ENCODE assay signal across 9 mouse cellular contexts in genomic region chr2:119799961-119800550, GRCm38 (mm10). TPM values are rescaled to one million over a fixed set of nuclear protein-coding genes. Genes with fewer than 3 reads are reported as not detected.
DNase-seq lines count a peak whose midpoint lies in the region; ATAC-seq and TF ChIP-seq lines count a peak whose summit lies in the region.
"Had no signal": no experiment of that assay in that cellular context is flagged by ENCODE, and none has a peak within 500 bp of the region (broad histone marks: within the 10 kb centered on the region; RNA-seq: fewer than 3 reads in every experiment).

No protein-coding gene starts in this region.

- WGBS in hindbrain, embryonic 11.5 days, result 1% methylated on average over 23 of the region's 27 CpGs
- WGBS in lung, embryonic 15.5 days, result 1% methylated on average over 20 of the region's 27 CpGs
- under 1% methylated on average over 25 of the region's 27 CpGs for WGBS in stomach, postnatal 0 days

- no peak for TF ChIP-seq EP300 in stomach, postnatal 0 days (optimal IDR thresholded peaks at IDR 0.05)

- TF ChIP-seq POLR2A in testis, adult 2 months (IDR thresholded peaks at IDR 0.05; ENCODE audit: control insufficient read depth, low read depth, low read length), result 0 out of 2 replicates have a peak, but pooled peaks have one; percentile 20

- ATAC-seq in hindbrain, embryonic 11.5 days (ENCODE audit: low FRiP score), result peak; percentile 22; the same call in 1 of the 2 replicates
- peak; percentile 44; the same call in 1 of the 2 replicates for ATAC-seq in lung, embryonic 15.5 days (ENCODE audit: borderline replicate concordance, extremely low read depth, low FRiP score, low TSS enrichment)
- ATAC-seq in stomach, postnatal 0 days (ENCODE audit: low FRiP score, low TSS enrichment), result peak; percentile 21

- H3K36me3 ChIP-seq in testis, adult 2 months (ENCODE audit: control insufficient read depth, insufficient read depth, low read length), result no peaks in the 10 kb centered on the region
- H3K36me3 ChIP-seq in hindbrain, embryonic 11.5 days (ENCODE audit: control insufficient read depth, insufficient read depth, low read length), result no peaks in the 10 kb centered on the region
- H3K36me3 ChIP-seq in lung, embryonic 15.5 days, result peaks cover 7% of the 10 kb centered on the region; the same call in 1 of the 2 replicates
- H3K36me3 ChIP-seq in stomach, postnatal 0 days (ENCODE audit: control insufficient read depth, insufficient read depth, low read length), result peaks cover 4% of the 10 kb centered on the region

- TF ChIP-seq CTCF in testis, adult 2 months (IDR thresholded peaks at IDR 0.05; ENCODE audit: control insufficient read depth, insufficient read depth, insufficient replicate concordance, low read depth, low read length), result no peak
- no peak for TF ChIP-seq CTCF in stomach, postnatal 0 days (IDR thresholded peaks at IDR 0.05; ENCODE audit: low read depth)

- peaks cover 14% of the 10 kb centered on the region for H3K4me1 ChIP-seq in testis, adult 2 months (ENCODE audit: control insufficient read depth, insufficient read depth, low read length)
- peaks cover 24% of the 10 kb centered on the region for H3K4me1 ChIP-seq in hindbrain, embryonic 11.5 days (replicated peaks; ENCODE audit: control insufficient read depth, insufficient read depth, low read length)
- H3K4me1 ChIP-seq in lung, embryonic 15.5 days, result peaks cover 45% of the 10 kb centered on the region
- H3K4me1 ChIP-seq in stomach, postnatal 0 days (replicated peaks; ENCODE audit: control insufficient read depth, insufficient read depth), result peaks cover 7% of the 10 kb centered on the region

- H3K4me3 ChIP-seq in testis, adult 2 months (ENCODE audit: control insufficient read depth, low read depth, low read length), result peak overlapping the region; percentile 73
- peak overlapping the region; percentile 88 for H3K4me3 ChIP-seq in hindbrain, embryonic 11.5 days (ENCODE audit: low read depth, low read length)
- peak overlapping the region; percentile 60 for H3K4me3 ChIP-seq in lung, embryonic 15.5 days
- peak overlapping the region; percentile 79 for H3K4me3 ChIP-seq in stomach, postnatal 0 days (ENCODE audit: low read depth, low read length)

- DNase-seq in adrenal gland, postnatal 25 days, result peak; percentile 9
- no peak for DNase-seq in adrenal gland, adult 8-10 months
- DNase-seq in testis, postnatal 10 days (ENCODE audit: low spot score), result no peak
- peak; percentile 52 for DNase-seq in hindbrain, embryonic 11.5 days (ENCODE audit: low spot score)
- peak; percentile 53 for DNase-seq in stomach, postnatal 0 days (ENCODE audit: low spot score)
- DNase-seq in spleen, adult 12 weeks (ENCODE audit: low spot score), result no peak

- H3K9ac ChIP-seq in hindbrain, embryonic 11.5 days (ENCODE audit: low read depth, low read length), result peak overlapping the region; percentile 91
- peak overlapping the region; percentile 62 for H3K9ac ChIP-seq in lung, embryonic 15.5 days
- peak overlapping the region; percentile 85 for H3K9ac ChIP-seq in stomach, postnatal 0 days (ENCODE audit: low read length)

- peak overlapping the region; percentile 66 for H3K27ac ChIP-seq in testis, adult 2 months (ENCODE audit: control insufficient read depth, insufficient read depth, low read depth, low read length)
- peak overlapping the region; percentile 53; the same call in 1 of the 2 replicates for H3K27ac ChIP-seq in hindbrain, embryonic 11.5 days (ENCODE audit: low read depth, low read length)
- peak overlapping the region; percentile 11; the same call in 1 of the 2 replicates for H3K27ac ChIP-seq in lung, embryonic 15.5 days
- peak overlapping the region; percentile 89 for H3K27ac ChIP-seq in stomach, postnatal 0 days (replicated peaks)
- H3K27ac ChIP-seq: macrophage had no signal

- H3K9me3 ChIP-seq in hindbrain, embryonic 11.5 days (ENCODE audit: control insufficient read depth, low read length), result no peaks in the 10 kb centered on the region
- no peaks in the 10 kb centered on the region for H3K9me3 ChIP-seq in lung, embryonic 15.5 days
- no peaks in the 10 kb centered on the region for H3K9me3 ChIP-seq in stomach, postnatal 0 days (ENCODE audit: control insufficient read depth, low read length)

- H3K4me2 ChIP-seq in hindbrain, embryonic 11.5 days (replicated peaks; ENCODE audit: low read depth, low read length), result peak overlapping the region; percentile 98
- H3K4me2 ChIP-seq in lung, embryonic 15.5 days, result peak overlapping the region; percentile 97
- H3K4me2 ChIP-seq in stomach, postnatal 0 days (replicated peaks; ENCODE audit: low read depth), result peak overlapping the region; percentile 99

- peaks cover 2% of the 10 kb centered on the region for H3K27me3 ChIP-seq in testis, adult 2 months (ENCODE audit: control insufficient read depth, insufficient read depth, low read length)
- peaks cover 9% of the 10 kb centered on the region; the same call in 1 of the 2 replicates for H3K27me3 ChIP-seq in hindbrain, embryonic 11.5 days (ENCODE audit: control insufficient read depth, insufficient read depth, low read length)
- no peaks in the 10 kb centered on the region for H3K27me3 ChIP-seq in lung, embryonic 15.5 days
- H3K27me3 ChIP-seq in stomach, postnatal 0 days (ENCODE audit: control insufficient read depth, insufficient read depth, low read length), result no peaks in the 10 kb centered on the region

RNA-seq across cellular contexts. Expression of gene Tyro3, which starts 2.5 kb away (rescaled TPM):
- 4.5 and 7.2 TPM in 2 replicates for total RNA-seq in adrenal gland, postnatal 25 days (2021)
- 1 to 10 TPM; 3.9 to 5.2 (median 4.4) TPM for total RNA-seq in adrenal gland, adult 8-10 months (2022)
- polyA plus RNA-seq in testis, adult 2 months (2012; rRNA removed), result 18.7 and 26.0 TPM in 2 replicates
- polyA plus RNA-seq in hindbrain, embryonic 11.5 days (2014; fragmentation: Nextera tagmentation; extraction: Ambion mirVana), result 16.6 and 17.5 TPM in 2 replicates
- 21.4 and 21.6 TPM in 2 replicates for polyA plus RNA-seq in lung, embryonic 15.5 days (2015; fragmentation: Nextera tagmentation; extraction: Ambion mirVana)
- 20.6 and 22.8 TPM in 2 replicates for polyA plus RNA-seq in stomach, postnatal 0 days (2015; fragmentation: Nextera tagmentation; extraction: Ambion mirVana)

RNA-seq across cellular contexts. Expression of gene Rpap1, which starts 12.7 kb away (rescaled TPM):
- total RNA-seq in adrenal gland, postnatal 25 days (2021), result 20.7 and 26.8 TPM in 2 replicates
- total RNA-seq in adrenal gland, adult 8-10 months (2022), result 10 to 100 TPM; 18.2 to 30.2 (median 22.7) TPM
- polyA plus RNA-seq in testis, adult 2 months (2012; rRNA removed), result 13.4 and 13.7 TPM in 2 replicates
- 19.0 and 19.9 TPM in 2 replicates for polyA plus RNA-seq in hindbrain, embryonic 11.5 days (2014; fragmentation: Nextera tagmentation; extraction: Ambion mirVana)
- 30.4 and 31.7 TPM in 2 replicates for polyA plus RNA-seq in lung, embryonic 15.5 days (2015; fragmentation: Nextera tagmentation; extraction: Ambion mirVana)
- polyA plus RNA-seq in stomach, postnatal 0 days (2015; fragmentation: Nextera tagmentation; extraction: Ambion mirVana), result 10.1 and 10.4 TPM in 2 replicates

RNA-seq across cellular contexts. Expression of gene Ltk, which starts 39.8 kb away (rescaled TPM):
- total RNA-seq in adrenal gland, postnatal 25 days (2021), result 1.5 and 1.7 TPM in 2 replicates
- total RNA-seq in adrenal gland, adult 8-10 months (2022), result 1 to 10 TPM in 3 of 4 experiments, under 1 TPM in 1; 0.78 to 2.3 (median 1.6) TPM
- polyA plus RNA-seq in testis, adult 2 months (2012; rRNA removed), result 2.2 and 3.0 TPM in 2 replicates
- polyA plus RNA-seq in hindbrain, embryonic 11.5 days (2014; fragmentation: Nextera tagmentation; extraction: Ambion mirVana), result 0.08 and 0.46 TPM in 2 replicates
- polyA plus RNA-seq in lung, embryonic 15.5 days (2015; fragmentation: Nextera tagmentation; extraction: Ambion mirVana), result 1.3 and 1.4 TPM in 2 replicates
- 2.2 and 2.3 TPM in 2 replicates for polyA plus RNA-seq in stomach, postnatal 0 days (2015; fragmentation: Nextera tagmentation; extraction: Ambion mirVana)
- polyA plus RNA-seq: macrophage had no signal

RNA-seq across cellular contexts. Expression of gene Itpka, which starts 57.9 kb away (rescaled TPM):
- 2.9 and 3.2 TPM in 2 replicates for total RNA-seq in adrenal gland, postnatal 25 days (2021)
- total RNA-seq in adrenal gland, adult 8-10 months (2022), result 1 to 10 TPM; 1.5 to 2.0 (median 1.8) TPM
- 5.8 and 6.4 TPM in 2 replicates for polyA plus RNA-seq in testis, adult 2 months (2012; rRNA removed)
- polyA plus RNA-seq in hindbrain, embryonic 11.5 days (2014; fragmentation: Nextera tagmentation; extraction: Ambion mirVana), result 0.60 and 0.89 TPM in 2 replicates
- 1.6 and 2.4 TPM in 2 replicates for polyA plus RNA-seq in lung, embryonic 15.5 days (2015; fragmentation: Nextera tagmentation; extraction: Ambion mirVana)
- polyA plus RNA-seq in stomach, postnatal 0 days (2015; fragmentation: Nextera tagmentation; extraction: Ambion mirVana), result 9.8 and 12.1 TPM in 2 replicates
- polyA plus RNA-seq: macrophage had no signal

Comparison
In these comparisons a context has a peak if more than half of its experiments do, and no peak if none do; other contexts are left out.
1. DNase-seq: peak in adrenal gland, postnatal 25 days (single experiment), hindbrain, embryonic 11.5 days (single experiment) and stomach, postnatal 0 days (single experiment); none in adrenal gland, adult 8-10 months (single experiment), testis, postnatal 10 days (single experiment) and spleen, adult 12 weeks (single experiment).
2. H3K27ac ChIP-seq: peak in every context shown above with its lines; median percentile 89 in stomach, postnatal 0 days; 66 in testis, adult 2 months; 53 in hindbrain, embryonic 11.5 days; 11 in lung, embryonic 15.5 days.
3. Peak in every context shown above with its lines, with median percentiles within 50 percentile points of each other: H3K4me3 ChIP-seq, ATAC-seq, H3K4me2 ChIP-seq and H3K9ac ChIP-seq.